In genomic region chr6:35245086-35245485, GRCm38 (mm10) we compare ENCODE assay signal across 10 mouse cellular contexts.
A peak's percentile ranks its signal among the peaks of the same experiment; 100 is the strongest.
DNase-seq lines count a peak whose midpoint lies in the region; ATAC-seq and TF ChIP-seq lines count a peak whose summit lies in the region.
"Had no signal": no experiment of that assay in that cellular context is flagged by ENCODE, and none has a peak within 500 bp of the region (broad histone marks: within the 10 kb centered on the region; RNA-seq: fewer than 3 reads in every experiment).

No protein-coding gene starts in this region.

- H3K27me3 ChIP-seq in intestine, postnatal 0 days (replicated peaks; ENCODE audit: control insufficient read depth, insufficient read depth, low read length) = no peaks in the 10 kb centered on the region
- no peaks in the 10 kb centered on the region for H3K27me3 ChIP-seq in intestine, embryonic 16.5 days (replicated peaks; ENCODE audit: control insufficient read depth, insufficient read depth, low read length)
- H3K27me3 ChIP-seq in E14TG2a.4 (ENCODE audit: insufficient read depth, low read length) = no peaks in the 10 kb centered on the region
- H3K27me3 ChIP-seq: heart, embryonic 13.5 days had no signal

- H3K9me3 ChIP-seq in intestine, postnatal 0 days (ENCODE audit: control insufficient read depth) = no peaks in the 10 kb centered on the region
- no peaks in the 10 kb centered on the region for H3K9me3 ChIP-seq in intestine, embryonic 16.5 days (ENCODE audit: control insufficient read depth, low read length)
- no peaks in the 10 kb centered on the region for H3K9me3 ChIP-seq in E14TG2a.4 (ENCODE audit: low read length)
- H3K9me3 ChIP-seq: heart, embryonic 13.5 days had no signal

- peak; percentile 15 to 24 for DNase-seq in B cell, adult 2 months
- DNase-seq in induced T-regulatory cell, adult 2 months (ENCODE audit: low read depth) = peak; percentile 60
- DNase-seq in right cerebral cortex, postnatal 36 days (ENCODE audit: low spot score in 2 of 2) = no peak
- no peak for DNase-seq in gastrocnemius, adult 18-20 months (ENCODE audit: low spot score)
- DNase-seq in left cerebral cortex, postnatal 14 days (ENCODE audit: low spot score in 2 of 2) = no peak
- DNase-seq: adrenal gland, postnatal 25 days had no signal

- H3K4me1 ChIP-seq in intestine, postnatal 0 days (replicated peaks; ENCODE audit: control insufficient read depth, insufficient read depth, low read length) = no peaks in the 10 kb centered on the region
- no peaks in the 10 kb centered on the region for H3K4me1 ChIP-seq in intestine, embryonic 16.5 days (ENCODE audit: control insufficient read depth, insufficient read depth, low read length)
- peaks cover 57% of the 10 kb centered on the region for H3K4me1 ChIP-seq in E14TG2a.4 (replicated peaks; ENCODE audit: low read depth, low read length)

- TF ChIP-seq CTCF in intestine, postnatal 0 days (IDR thresholded peaks at IDR 0.05; ENCODE audit: low read depth) = peak; percentile 70
- TF ChIP-seq CTCF in E14TG2a.4 (conservative IDR thresholded peaks at IDR 0.05; ENCODE audit: low read length) = peak; percentile 77

- 54% methylated on average over 5 of the region's 5 CpGs for WGBS in intestine, postnatal 0 days
- WGBS in intestine, embryonic 16.5 days = 54% methylated on average over 5 of the region's 5 CpGs

- H3K4me2 ChIP-seq in intestine, postnatal 0 days (replicated peaks; ENCODE audit: low read depth) = no peak overlapping the region
- H3K4me2 ChIP-seq in intestine, embryonic 16.5 days (ENCODE audit: low read depth, low read length) = no peak overlapping the region
- H3K4me2 ChIP-seq: heart, embryonic 13.5 days had no signal

- no peak overlapping the region for H3K9ac ChIP-seq in intestine, postnatal 0 days (ENCODE audit: low read depth, low read length)
- H3K9ac ChIP-seq in intestine, embryonic 16.5 days (ENCODE audit: low read depth, low read length) = no peak overlapping the region
- H3K9ac ChIP-seq: heart, embryonic 13.5 days had no signal

- intact Hi-C loops in left cerebral cortex, postnatal 14 days (cut with DNase I) = no loop called here

- no peak overlapping the region for H3K4me3 ChIP-seq in intestine, postnatal 0 days (ENCODE audit: low read depth, low read length)
- no peak overlapping the region for H3K4me3 ChIP-seq in intestine, embryonic 16.5 days (ENCODE audit: low read length)
- no peak overlapping the region for H3K4me3 ChIP-seq in E14TG2a.4 (replicated peaks; ENCODE audit: low read length)
- H3K4me3 ChIP-seq: heart, embryonic 13.5 days had no signal

- no peak for ATAC-seq in intestine, postnatal 0 days
- no peak for ATAC-seq in intestine, embryonic 16.5 days

- H3K36me3 ChIP-seq in intestine, postnatal 0 days (ENCODE audit: control insufficient read depth, insufficient read depth) = peaks cover 54% of the 10 kb centered on the region
- H3K36me3 ChIP-seq in intestine, embryonic 16.5 days (ENCODE audit: control insufficient read depth, insufficient read depth, low read length) = peaks cover 39% of the 10 kb centered on the region
- peaks cover 81% of the 10 kb centered on the region for H3K36me3 ChIP-seq in E14TG2a.4 (ENCODE audit: insufficient read depth, low read length)

- no peak overlapping the region for H3K27ac ChIP-seq in intestine, postnatal 0 days (ENCODE audit: low read depth, low read length)
- no peak overlapping the region for H3K27ac ChIP-seq in intestine, embryonic 16.5 days (ENCODE audit: low read length)
- H3K27ac ChIP-seq: heart, embryonic 13.5 days had no signal

Comparison
In these comparisons a context has a peak if more than half of its experiments do, and no peak if none do; other contexts are left out.
1. DNase-seq: peak in B cell, adult 2 months (2 of 2) and induced T-regulatory cell, adult 2 months (single experiment); none in right cerebral cortex, postnatal 36 days (0 of 2), gastrocnemius, adult 18-20 months (single experiment) and left cerebral cortex, postnatal 14 days (0 of 2).